Mouse (Mus musculus): ENCODE data around the gene Edn1. TPM values are rescaled to one million over a fixed set of nuclear protein-coding genes. Genes with fewer than 3 reads are reported as not detected.

Edn1 gene
- polyA plus RNA-seq, 1 experiment from 2014 or later: 8.2 TPM

Other genes starting within 250 kb of the Edn1 start
- 5.0 and 7.6 TPM in 2 replicates for gene Hivep1, start 249.5 kb upstream of the Edn1 start, polyA plus RNA-seq (2015; fragmentation: Nextera tagmentation; extraction: Ambion mirVana)